Mouse (Mus musculus): ENCODE measurements at regions not wholly inside any gene's neighbourhood (a gene's known extent, or its start where the extent isn't known, plus 50 kb on each side); places are given as distances from the start of the nearest gene placed in this dataset.

DNA sequence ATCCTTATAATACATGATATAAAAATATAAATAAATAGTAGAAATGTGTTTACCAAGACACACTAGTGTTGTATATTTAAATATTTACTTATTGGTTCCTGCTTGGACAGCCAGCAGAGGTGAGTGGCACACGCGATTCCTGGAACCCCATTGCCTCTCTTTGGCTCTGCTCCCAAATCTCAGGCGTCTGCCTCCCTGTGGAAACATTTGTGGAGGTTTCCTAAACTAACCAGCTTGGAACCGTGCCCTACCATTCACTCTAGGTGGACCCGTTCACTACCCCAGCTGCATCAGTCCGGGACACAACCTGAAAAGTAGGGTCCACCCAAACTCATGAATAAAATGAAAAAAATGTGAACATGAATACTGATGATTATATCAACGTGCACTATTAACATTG lies 404.0 kb upstream of the Defb41 start:
- no peak for TF ChIP-seq CTCF (IDR thresholded peaks at IDR 0.05)
- TF ChIP-seq POLR2A (IDR thresholded peaks at IDR 0.05; ENCODE audit: insufficient read depth, low read depth, low read length): no peak
- no peak for TF ChIP-seq EP300 (IDR thresholded peaks at IDR 0.05; ENCODE audit: insufficient read depth, low read depth, low read length)

All from heart, adult 2 months (tissue).